Mouse (Mus musculus) forebrain, embryonic 16.5 days (tissue): ENCODE measurements at regions not wholly inside any gene's neighbourhood (a gene's known extent, or its start where the extent isn't known, plus 50 kb on each side); places are given as distances from the start of the nearest gene placed in this dataset.

Experiments
- ATAC-seq: fragments of 200-750 bp; cut with Nextera tagmentation; 2 replicates; pipeline ENCODE4 v1.8.0; 2017; ENCODE audit warnings: mild to moderate bottlenecking, moderate library complexity
- H3K27ac ChIP-seq: fragments of 300-500 bp; sonication (generic); 2 replicates; pipeline ENCODE4 v1.5.1; 2014; ENCODE audit warnings: low read length, control low read depth
- H3K27me3 ChIP-seq: fragments of 300-500 bp; sonication (generic); replicated peaks from 2 replicates; pipeline ENCODE4 v1.6.1; 2014; ENCODE audit warnings: low read length; ENCODE audit not compliant: control insufficient read depth, insufficient read depth
- H3K36me3 ChIP-seq: fragments of 300-500 bp; sonication (generic); 2 replicates; pipeline ENCODE4 v1.6.1; 2014; ENCODE audit not compliant: control insufficient read depth, insufficient read depth
- H3K4me1 ChIP-seq: fragments of 300-500 bp; sonication (generic); replicated peaks from 2 replicates; pipeline ENCODE4 v1.6.1; 2014; ENCODE audit warnings: low read length; ENCODE audit not compliant: control insufficient read depth, insufficient read depth
- H3K4me2 ChIP-seq: fragments of 300-500 bp; sonication (generic); 2 replicates; pipeline ENCODE4 v1.6.1; 2014; ENCODE audit warnings: mild to moderate bottlenecking, low read length, control low read depth
- H3K4me3 ChIP-seq: fragments of 300-500 bp; sonication (generic); replicated peaks from 2 replicates; pipeline ENCODE4 v1.5.1; 2014; ENCODE audit warnings: mild to moderate bottlenecking, low read length, control low read depth
- H3K9ac ChIP-seq: fragments of 300-500 bp; sonication (generic); replicated peaks from 2 replicates; pipeline ENCODE4 v1.6.1; 2014; ENCODE audit warnings: low read depth, low read length, control low read depth
- H3K9me3 ChIP-seq: fragments of 300-500 bp; sonication (generic); 2 replicates; pipeline ENCODE4 v1.6.1; 2016; ENCODE audit warnings: low read length; ENCODE audit not compliant: control insufficient read depth
- WGBS: fragments of 180-500 bp; shearing (Covaris S2); extraction: QIAGEN DNeasy Blood & Tissue Kit; methylation state at CpG from one replicate; pipeline ENCODE4 v1.1.7; 2014; 5-methylcytosine and 5-hydroxymethylcytosine counted together

DNA sequence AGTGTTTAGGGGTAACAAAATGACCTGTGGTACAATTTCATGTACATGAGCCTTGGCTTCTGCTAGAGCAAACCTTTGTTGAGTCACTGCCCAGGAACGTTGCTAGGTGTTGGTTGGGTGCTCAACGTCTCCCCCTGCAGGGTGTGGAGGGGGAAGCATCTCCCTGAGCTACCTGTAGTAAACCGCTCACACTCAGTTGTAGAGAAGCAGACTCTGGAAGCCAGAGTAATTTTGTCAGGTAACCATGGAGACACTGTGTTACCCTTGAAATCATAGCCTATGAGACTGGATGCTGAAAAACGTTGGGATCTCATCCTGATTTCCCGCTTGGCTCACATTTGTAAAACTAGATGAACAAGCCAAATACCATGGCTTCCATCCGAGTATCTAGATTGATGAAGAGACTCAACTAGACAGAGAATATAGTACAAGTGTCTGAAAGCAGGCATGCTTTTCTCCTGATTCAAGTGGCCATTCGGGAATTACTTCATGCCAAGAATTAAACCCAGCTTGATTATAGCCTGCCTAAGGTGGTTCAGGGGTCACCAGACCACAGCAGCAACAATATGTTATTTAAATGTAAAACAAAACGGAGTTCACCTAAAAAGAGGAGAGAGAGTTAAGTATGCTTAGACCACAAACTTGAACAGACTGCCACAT is 63.7 kb upstream of the Ctla4 start:
- Histone ChIP-seq H3K4me3 (no peak overlapping the region), H3K27ac (no peak overlapping the region), H3K27me3 (no peaks in the 10 kb centered on the region), H3K9me3 (no peaks in the 10 kb centered on the region), H3K4me1 (no peaks in the 10 kb centered on the region), H3K36me3 (no peaks in the 10 kb centered on the region), H3K9ac (no peak overlapping the region), H3K4me2 (no peak overlapping the region)
- 0 out of 2 replicates have a peak, but pooled peaks have one; percentile 40 for ATAC-seq
- 56% methylated on average over 8 of the region's 8 CpGs for WGBS

DNA sequence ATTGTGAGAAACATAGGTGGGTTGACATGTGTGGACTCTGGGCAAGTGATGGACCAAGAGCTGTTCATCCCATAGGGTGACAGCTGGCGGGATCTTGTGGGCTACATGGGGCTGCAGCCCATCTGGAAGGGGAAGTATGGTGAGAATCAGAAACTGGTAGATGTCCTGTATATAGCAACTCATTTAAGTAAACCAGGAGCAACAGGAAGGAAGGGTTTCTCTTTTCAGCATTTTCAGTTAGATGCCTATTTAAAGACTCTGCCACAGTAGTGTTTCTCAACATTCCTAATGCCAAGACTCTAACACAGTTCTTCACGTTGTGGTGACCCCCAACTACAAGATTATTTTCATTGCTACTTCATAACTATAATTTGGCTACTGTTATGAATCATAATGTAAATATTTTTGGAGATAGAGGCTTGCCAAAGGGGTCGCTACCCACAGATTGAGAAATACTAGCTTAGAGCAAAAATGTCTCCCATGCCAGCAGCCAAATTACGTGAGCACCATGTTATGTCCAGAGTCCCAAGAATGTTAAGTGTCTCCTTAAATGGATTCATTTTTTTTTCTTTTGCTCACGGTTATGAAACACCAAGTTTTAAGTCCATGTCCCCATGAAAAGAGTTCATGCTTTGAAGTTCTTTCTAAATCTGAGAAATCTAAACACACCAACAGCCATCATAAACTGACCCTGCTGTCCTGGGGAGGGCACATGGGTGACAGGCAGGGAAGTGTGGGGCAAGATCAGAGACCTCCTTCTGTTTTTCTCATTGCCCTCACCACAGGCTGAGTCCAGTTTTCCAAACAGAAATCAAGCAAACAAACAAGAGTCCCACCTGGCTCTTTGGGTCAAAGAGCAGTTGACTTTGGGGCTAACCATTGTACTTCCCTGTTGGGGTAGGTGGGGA is 62.3 kb upstream of the Ctla4 start:
- no peak overlapping the region for H3K4me3 ChIP-seq
- 89% methylated on average over 5 of the region's 5 CpGs for WGBS
- H3K4me2 ChIP-seq: no peak overlapping the region
- no peak for ATAC-seq
- no peaks in the 10 kb centered on the region for H3K9me3 ChIP-seq
- no peaks in the 10 kb centered on the region for H3K27me3 ChIP-seq
- no peak overlapping the region for H3K9ac ChIP-seq
- H3K36me3 ChIP-seq: no peaks in the 10 kb centered on the region
- no peak overlapping the region for H3K27ac ChIP-seq
- no peaks in the 10 kb centered on the region for H3K4me1 ChIP-seq

DNA sequence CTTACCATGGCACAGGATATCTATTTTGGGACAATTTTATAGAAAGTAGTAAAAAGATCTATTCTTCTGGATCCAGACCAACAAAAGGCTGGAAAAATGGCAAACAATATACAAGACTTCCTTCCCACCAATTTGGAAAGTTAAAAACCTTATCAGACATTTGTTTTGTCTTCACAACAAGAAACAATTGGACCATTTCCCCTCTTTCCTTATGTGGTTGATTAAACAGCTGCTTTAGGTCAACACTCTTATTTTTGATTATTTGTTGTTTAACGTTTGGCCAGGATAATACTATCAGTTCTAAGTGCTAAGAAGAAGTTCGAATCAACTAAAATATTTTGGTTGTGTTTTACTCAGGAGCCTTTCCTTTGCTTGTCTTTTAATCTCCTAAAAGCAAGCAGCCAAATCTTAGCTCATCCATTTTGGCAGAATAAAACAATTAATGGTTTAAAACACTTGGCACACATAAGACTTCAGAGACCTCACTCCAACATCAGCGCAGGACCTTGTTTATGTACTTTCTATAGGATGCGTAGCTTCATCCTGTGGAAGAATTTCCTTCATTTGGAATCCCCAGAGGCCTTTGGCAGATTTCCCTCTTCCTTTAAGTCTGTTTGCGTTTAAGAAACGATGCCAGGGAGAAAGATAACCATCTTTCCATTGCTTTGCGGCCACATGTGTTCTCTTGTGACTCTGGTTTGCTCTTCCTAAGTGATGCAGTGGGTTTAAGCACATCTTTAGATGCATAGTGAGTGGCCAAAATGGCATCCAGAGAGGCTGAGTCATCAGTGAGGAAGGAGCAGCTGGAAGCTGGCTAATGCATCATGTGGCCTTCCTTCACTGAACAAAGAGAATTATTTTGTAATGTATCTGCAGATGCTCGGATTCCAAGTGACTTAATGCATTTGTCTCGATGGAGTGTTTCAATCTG is 61.3 kb upstream of the Ctla4 start:
- Histone ChIP-seq H3K4me3 (no peak overlapping the region), H3K27ac (no peak overlapping the region), H3K4me1 (no peaks in the 10 kb centered on the region), H3K36me3 (no peaks in the 10 kb centered on the region), H3K27me3 (no peaks in the 10 kb centered on the region), H3K9me3 (no peaks in the 10 kb centered on the region), H3K9ac (no peak overlapping the region), H3K4me2 (no peak overlapping the region)
- 61% methylated on average over 9 of the region's 9 CpGs for WGBS
- ATAC-seq: no peak

DNA sequence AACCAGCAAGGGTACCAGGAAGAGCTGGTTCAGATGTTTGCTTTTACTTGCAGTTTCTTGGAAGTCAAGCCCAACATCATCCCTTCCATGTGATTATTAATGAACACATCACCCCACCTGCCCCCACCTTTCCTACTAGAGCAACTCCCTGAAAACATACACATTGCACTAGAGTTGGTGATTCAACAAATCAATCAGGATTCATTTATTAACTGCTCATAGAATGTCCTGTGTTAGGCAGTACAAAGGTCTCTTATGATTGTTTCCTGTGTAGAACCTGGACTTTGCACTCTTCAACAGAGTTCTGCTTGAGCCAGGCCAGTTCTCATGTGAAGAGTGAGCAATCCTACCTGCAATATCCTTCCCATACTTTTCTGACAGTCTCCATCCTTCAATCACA is 59.8 kb upstream of the Ctla4 start:
- no peak overlapping the region for H3K9ac ChIP-seq
- H3K4me2 ChIP-seq: no peak overlapping the region
- no peaks in the 10 kb centered on the region for H3K36me3 ChIP-seq
- H3K27me3 ChIP-seq: no peaks in the 10 kb centered on the region
- no peak overlapping the region for H3K27ac ChIP-seq
- no peak for ATAC-seq
- no peak overlapping the region for H3K4me3 ChIP-seq
- no peaks in the 10 kb centered on the region for H3K4me1 ChIP-seq
- no peaks in the 10 kb centered on the region for H3K9me3 ChIP-seq

DNA sequence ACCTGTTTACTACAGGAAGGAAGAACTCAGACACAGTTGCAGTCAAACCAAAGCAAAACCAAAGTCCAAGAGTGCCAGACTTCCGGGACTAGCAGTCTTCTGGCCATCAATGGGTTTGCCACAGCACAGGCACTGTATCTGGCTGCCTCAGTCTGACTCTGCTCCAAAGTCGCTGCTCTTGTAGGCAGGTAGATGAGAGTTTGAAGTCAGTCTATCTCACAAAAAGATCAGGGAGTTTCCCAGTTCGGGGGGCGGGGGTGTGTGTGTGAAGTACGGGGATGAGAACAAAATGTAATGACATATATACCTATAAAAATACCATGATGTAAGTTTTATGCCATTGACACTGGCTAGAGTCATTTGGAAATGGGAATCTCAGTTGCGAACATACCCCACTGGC is 58.6 kb upstream of the Ctla4 start:
- H3K4me1 ChIP-seq: no peaks in the 10 kb centered on the region
- H3K27ac ChIP-seq: no peak overlapping the region
- no peak for ATAC-seq
- H3K9me3 ChIP-seq: no peaks in the 10 kb centered on the region
- H3K4me3 ChIP-seq: no peak overlapping the region
- no peaks in the 10 kb centered on the region for H3K27me3 ChIP-seq
- no peak overlapping the region for H3K9ac ChIP-seq
- H3K36me3 ChIP-seq: no peaks in the 10 kb centered on the region
- H3K4me2 ChIP-seq: no peak overlapping the region
- 93% methylated on average over 6 of the region's 6 CpGs for WGBS

DNA sequence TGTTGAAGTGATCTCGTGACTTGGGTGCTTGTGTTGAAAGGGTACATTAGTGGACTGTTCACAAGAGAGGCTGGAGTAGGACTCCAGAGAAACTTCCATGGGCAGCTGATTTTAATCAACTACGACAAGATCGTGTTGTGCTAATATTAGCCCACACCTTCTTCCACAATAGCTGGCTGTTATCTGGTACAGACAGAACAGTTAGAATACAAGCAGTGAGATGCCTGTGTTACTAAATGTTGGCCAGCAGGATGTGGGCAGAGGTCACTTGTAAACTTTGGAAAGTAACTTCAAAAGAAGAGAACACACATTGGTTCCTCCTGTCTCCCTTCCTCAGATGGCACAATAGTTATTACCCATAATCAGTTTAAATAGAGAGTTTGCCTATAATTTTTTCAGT is 57.0 kb upstream of the Ctla4 start:
- Histone ChIP-seq H3K4me3 (no peak overlapping the region), H3K4me1 (no peaks in the 10 kb centered on the region), H3K27me3 (no peaks in the 10 kb centered on the region), H3K36me3 (no peaks in the 10 kb centered on the region), H3K27ac (no peak overlapping the region), H3K4me2 (no peak overlapping the region), H3K9ac (no peak overlapping the region), H3K9me3 (no peaks in the 10 kb centered on the region)
- 85% methylated on average over 3 of the region's 3 CpGs for WGBS
- ATAC-seq: no peak

DNA sequence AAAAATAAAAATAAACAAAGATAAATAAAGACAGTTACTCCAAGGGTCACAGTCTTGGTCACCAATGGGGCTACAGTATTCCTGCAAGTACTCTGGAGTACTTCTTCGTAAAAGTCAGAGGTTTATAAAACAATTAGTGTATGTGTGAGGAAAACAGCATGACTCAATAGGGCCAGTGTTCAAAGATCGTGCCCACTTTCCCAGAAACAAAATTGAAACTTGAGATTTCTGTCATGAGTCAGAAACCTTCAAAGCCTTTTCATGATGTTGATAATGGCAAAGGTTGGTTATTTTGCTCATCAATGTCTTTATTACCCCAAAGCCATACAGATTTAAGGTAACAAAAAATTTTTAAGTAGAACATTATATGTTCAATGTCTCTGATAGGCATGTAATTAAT is 53.1 kb upstream of the Ctla4 start:
- H3K4me1 ChIP-seq: no peaks in the 10 kb centered on the region
- ATAC-seq: no peak
- H3K9ac ChIP-seq: no peak overlapping the region
- H3K36me3 ChIP-seq: no peaks in the 10 kb centered on the region
- no peak overlapping the region for H3K4me3 ChIP-seq
- 67% methylated on average over 2 of the region's 2 CpGs for WGBS
- H3K9me3 ChIP-seq: no peaks in the 10 kb centered on the region
- no peaks in the 10 kb centered on the region for H3K27me3 ChIP-seq
- no peak overlapping the region for H3K27ac ChIP-seq
- H3K4me2 ChIP-seq: no peak overlapping the region
